Mouse (Mus musculus) MEL (cell line): Measurements from ENCODE around the gene Fgfr2. TPM values are rescaled to one million over a fixed set of nuclear protein-coding genes. Genes with fewer than 3 reads are reported as not detected.

Experiments
- DNase-seq: peaks from one replicate; pipeline ENCODE4 v3.0.0; 2011; ENCODE audit warnings: low read depth, low spot score
- H3K27ac ChIP-seq: 2 replicates; pipeline ENCODE4 v1.5.1; 2012; ENCODE audit warnings: low read depth, mild to moderate bottlenecking, control low read depth, low read length, moderate library complexity; ENCODE audit not compliant: control insufficient read depth
- H3K27me3 ChIP-seq, 2 experiments: fragments of 150-350 bp in 1 of 2; sonication (generic) in 1 of 2; 2 replicates each; pipeline ENCODE4 v1.6.1; 2012; ENCODE audit warnings: low read length in 2 of 2, mild to moderate bottlenecking in 2 of 2, improper control_type of control experiment in 1 of 2, moderate library complexity in 1 of 2; ENCODE audit not compliant: insufficient read depth in 2 of 2, control insufficient read depth in 1 of 2
- H3K36me3 ChIP-seq, 2 experiments: 2 replicates each; pipeline ENCODE4 v1.6.1; 2012 to 2014; ENCODE audit warnings: low read length in 2 of 2, improper control_type of control experiment in 1 of 2, inconsistent platforms in 1 of 2, mild to moderate bottlenecking in 1 of 2; ENCODE audit not compliant: insufficient read depth in 2 of 2, control insufficient read depth in 1 of 2
- H3K4me1 ChIP-seq, 2 experiments: fragments of 150-350 bp in 1 of 2; sonication (generic) in 1 of 2; 2 replicates each; pipeline ENCODE4 v1.6.1; 2012; ENCODE audit warnings: low read length in 2 of 2, improper control_type of control experiment in 1 of 2, mild to moderate bottlenecking in 1 of 2; ENCODE audit not compliant: insufficient read depth in 2 of 2, control insufficient read depth in 1 of 2
- H3K4me3 ChIP-seq, 2 experiments: fragments of 150-350 bp in 1 of 2; sonication (generic) in 1 of 2; 2 replicates each; pipeline ENCODE4 v1.5.1; 2012; ENCODE audit warnings: low read depth in 2 of 2, low read length in 2 of 2, mild to moderate bottlenecking in 2 of 2, moderate library complexity in 2 of 2, control low read depth in 1 of 2, improper control_type of control experiment in 1 of 2; ENCODE audit not compliant: control insufficient read depth in 1 of 2, insufficient read depth in 1 of 2
- H3K79me2 ChIP-seq: 2 replicates; pipeline ENCODE4 v1.6.1; 2012; ENCODE audit warnings: mild to moderate bottlenecking, low read length, moderate library complexity; ENCODE audit not compliant: control insufficient read depth, poor library complexity, insufficient read depth
- H3K9ac ChIP-seq: 2 replicates; pipeline ENCODE4 v1.6.1; 2012; ENCODE audit warnings: low read depth, mild to moderate bottlenecking, control low read depth, low read length, moderate library complexity; ENCODE audit not compliant: control insufficient read depth, poor library complexity, severe bottlenecking
- H3K9me3 ChIP-seq: fragments of 150-350 bp; sonication (generic); replicated peaks from 2 replicates; pipeline ENCODE4 v1.6.1; 2012; ENCODE audit warnings: mild to moderate bottlenecking, low read length, improper control_type of control experiment, moderate library complexity; ENCODE audit not compliant: insufficient read depth
- CHD1 ChIP-seq: IDR thresholded peaks from 2 replicates; pipeline ENCODE4 v1.6.1; 2012; ENCODE audit warnings: low read depth, mild to moderate bottlenecking, inconsistent platforms, low read length, improper control_type of control experiment
- CTCF ChIP-seq, 3 experiments: IDR thresholded peaks in 2 of 3; conservative IDR thresholded peaks in 1 of 3; 2 replicates each; pipeline ENCODE4 v1.5.1; 2011 to 2012; ENCODE audit warnings: low read length in 3 of 3, low read depth in 2 of 3, mild to moderate bottlenecking in 2 of 3, improper control_type of control experiment in 1 of 3, inconsistent platforms in 1 of 3, mixed read lengths in 1 of 3, moderate library complexity in 1 of 3; ENCODE audit not compliant: control insufficient read depth in 1 of 3, insufficient read depth in 1 of 3, poor library complexity in 1 of 3, severe bottlenecking in 1 of 3
- E2F4 ChIP-seq: IDR thresholded peaks from 2 replicates; pipeline ENCODE4 v1.6.1; 2011; ENCODE audit warnings: low read depth, low read length, improper control_type of control experiment, borderline replicate concordance
- ETS1 ChIP-seq: IDR thresholded peaks from 2 replicates; pipeline ENCODE4 v1.6.1; 2012; ENCODE audit warnings: low read depth, mild to moderate bottlenecking, inconsistent platforms, low read length, improper control_type of control experiment, moderate library complexity
- KAT2A ChIP-seq: conservative IDR thresholded peaks from 2 replicates; pipeline ENCODE4 v1.6.1; 2012; ENCODE audit warnings: low read depth, low read length, improper control_type of control experiment, inconsistent platforms
- MAX ChIP-seq: IDR thresholded peaks from 2 replicates; pipeline ENCODE4 v1.6.1; 2011; ENCODE audit warnings: low read length, improper control_type of control experiment
- MAZ ChIP-seq: IDR thresholded peaks from 2 replicates; pipeline ENCODE4 v1.6.1; 2012; ENCODE audit warnings: low read depth, mild to moderate bottlenecking, inconsistent platforms, low read length, improper control_type of control experiment
- MEF2A ChIP-seq: IDR thresholded peaks from 2 replicates; pipeline ENCODE4 v1.6.1; 2014; ENCODE audit warnings: low read depth, mild to moderate bottlenecking, inconsistent platforms, low read length, improper control_type of control experiment; ENCODE audit not compliant: poor library complexity, insufficient replicate concordance, severe bottlenecking; ENCODE audit errors: extremely low read depth
- MXI1 ChIP-seq: IDR thresholded peaks from 2 replicates; pipeline ENCODE4 v1.6.1; 2011; ENCODE audit warnings: mild to moderate bottlenecking, low read depth, low read length, improper control_type of control experiment
- MYB ChIP-seq: IDR thresholded peaks from 2 replicates; pipeline ENCODE4 v1.6.1; 2011; ENCODE audit warnings: mild to moderate bottlenecking, low read depth, low read length, improper control_type of control experiment
- MYC ChIP-seq: IDR thresholded peaks from 2 replicates; pipeline ENCODE4 v1.6.1; 2011; ENCODE audit warnings: low read depth, mild to moderate bottlenecking, low read length, improper control_type of control experiment, moderate library complexity
- NRF1 ChIP-seq: IDR thresholded peaks from 2 replicates; pipeline ENCODE4 v1.6.1; 2014; ENCODE audit warnings: low read depth, mild to moderate bottlenecking, inconsistent platforms, low read length, improper control_type of control experiment, moderate library complexity; ENCODE audit not compliant: poor library complexity, insufficient read depth, severe bottlenecking
- POLR2AphosphoS2 ChIP-seq: IDR thresholded peaks from 2 replicates; pipeline ENCODE4 v1.6.1; 2011; ENCODE audit warnings: low read length, improper control_type of control experiment
- RCOR1 ChIP-seq: IDR thresholded peaks from 2 replicates; pipeline ENCODE4 v1.6.1; 2012; ENCODE audit warnings: low read depth, mild to moderate bottlenecking, inconsistent platforms, low read length, improper control_type of control experiment
- SIN3A ChIP-seq: IDR thresholded peaks from 2 replicates; pipeline ENCODE4 v1.6.1; 2012; ENCODE audit warnings: low read length, improper control_type of control experiment, inconsistent platforms
- SMC3 ChIP-seq: IDR thresholded peaks from 2 replicates; pipeline ENCODE4 v1.6.1; 2011; ENCODE audit warnings: low read depth, low read length, improper control_type of control experiment
- TAL1 ChIP-seq: IDR thresholded peaks from 2 replicates; pipeline ENCODE4 v1.6.1; 2012; ENCODE audit warnings: mild to moderate bottlenecking, inconsistent platforms, low read length, moderate library complexity, mixed read lengths
- TCF12 ChIP-seq: IDR thresholded peaks from 2 replicates; pipeline ENCODE4 v1.6.1; 2014; ENCODE audit warnings: low read depth, mild to moderate bottlenecking, inconsistent platforms, low read length, improper control_type of control experiment, moderate library complexity
- UBTF ChIP-seq: IDR thresholded peaks from 2 replicates; pipeline ENCODE4 v1.6.1; 2012; ENCODE audit warnings: low read depth, mild to moderate bottlenecking, inconsistent platforms, low read length, improper control_type of control experiment, moderate library complexity, borderline replicate concordance; ENCODE audit not compliant: insufficient read depth
- ZKSCAN1 ChIP-seq: IDR thresholded peaks from 2 replicates; pipeline ENCODE4 v1.6.1; 2012; ENCODE audit warnings: low read depth, mild to moderate bottlenecking, inconsistent platforms, low read length, improper control_type of control experiment, moderate library complexity
- polyA plus RNA-seq, 2 experiments: library from polyadenylated mRNA; stranded (reverse) in 1 of 2; unstranded in 1 of 2; fragments of >175 nt in 1 of 2; fragments of >200 nt in 1 of 2; gene quantifications; 2 replicates each; pipeline versions ENCODE4 v1.2.1 to v1.2.4; 2012; ENCODE audit warnings: low replicate concordance in 2 of 2, low read depth in 1 of 2; ENCODE audit not compliant: insufficient read length in 2 of 2, insufficient read depth in 1 of 2, missing spikeins in 1 of 2
- total RNA-seq: library from RNA; depleted of rRNA; stranded (reverse); fragments of 300-350 nt; gene quantifications from 2 replicates; pipeline ENCODE4 v1.2.3, GENCODE M21; 2012

Gene Fgfr2
- total and polyA plus RNA-seq, 3 experiments: not detected

GRCm38 (mm10) chr7:131477140-131477539, 1646.0 kb downstream of the Fgfr2 start:
- DNase-seq: no peak
- H3K9me3 ChIP-seq: no peaks in the 10 kb centered on the region
- no peaks in the 10 kb centered on the region for H3K79me2 ChIP-seq
- H3K9ac ChIP-seq: no peak overlapping the region
- TF ChIP-seq SMC3 (no peak), MXI1 (no peak), MYC (no peak), UBTF (no peak), MAZ (no peak), KAT2A (no peak), CHD1 (no peak), RCOR1 (no peak), POLR2AphosphoS2 (no peak), TAL1 (no peak), CTCF (IDR thresholded peaks at IDR 0.05 in 2 of 3, conservative IDR thresholded peaks at IDR 0.05 in 1 of 3; ENCODE audit: control insufficient read depth in 1 of 3, insufficient read depth in 1 of 3, low read depth in 2 of 3, low read length in 3 of 3, poor library complexity in 1 of 3, severe bottlenecking in 1 of 3) (no peak), ETS1 (no peak), MAX (no peak), SIN3A (no peak), E2F4 (no peak)
- H3K36me3 ChIP-seq: no peaks in the 10 kb centered on the region
- no peaks in the 10 kb centered on the region for H3K4me1 ChIP-seq
- no peaks in the 10 kb centered on the region; a peak in 1 of 4 replicates for H3K27me3 ChIP-seq
- no peak overlapping the region for H3K4me3 ChIP-seq
- H3K27ac ChIP-seq: no peak overlapping the region

GRCm38 (mm10) chr7:131471551-131471950, 1651.6 kb downstream of the Fgfr2 start:
- no peaks in the 10 kb centered on the region for H3K36me3 ChIP-seq
- H3K9me3 ChIP-seq: no peaks in the 10 kb centered on the region
- no peak overlapping the region for H3K27ac ChIP-seq
- peaks cover 0 to 3% of the 10 kb centered on the region in 2 experiments; a peak in 2 of 4 replicates for H3K27me3 ChIP-seq
- H3K79me2 ChIP-seq: no peaks in the 10 kb centered on the region
- H3K4me1 ChIP-seq: no peaks in the 10 kb centered on the region
- H3K9ac ChIP-seq: no peak overlapping the region
- no peak for DNase-seq
- no peak overlapping the region for H3K4me3 ChIP-seq
- no peak for TF ChIP-seq SMC3
- TF ChIP-seq MYB: no peak
- TF ChIP-seq TAL1: no peak
- TF ChIP-seq TCF12: no peak
- TF ChIP-seq NRF1: no peak
- TF ChIP-seq MAZ: no peak
- TF ChIP-seq MEF2A: no peak
- no peak for TF ChIP-seq ZKSCAN1
